Mouse (Mus musculus): ENCODE measurements around the gene B3gnt2. TPM values are rescaled to one million over a fixed set of nuclear protein-coding genes. Genes with fewer than 3 reads are reported as not detected.

B3gnt2 gene
- polyA plus RNA-seq, 1 experiment, result 22.6 TPM

GRCm38 (mm10) chr11:22723096-22723495, 137.7 kb downstream of the B3gnt2 start:
- no peak for DNase-seq (ENCODE audit: low spot score)

GRCm38 (mm10) chr11:22720096-22720495, 140.7 kb downstream of the B3gnt2 start:
- DNase-seq (ENCODE audit: low spot score), result no peak

- DNase-seq (ENCODE audit: low spot score), result no peak
These were observed 141.2 kb downstream of the B3gnt2 start for GRCm38 (mm10) chr11:22719570-22719969.

GRCm38 (mm10) chr11:22718036-22718435, 142.7 kb downstream of the B3gnt2 start:
- DNase-seq (ENCODE audit: low spot score), result no peak

GRCm38 (mm10) chr11:22711327-22711726, 149.4 kb downstream of the B3gnt2 start:
- no peak for DNase-seq (ENCODE audit: low spot score)

GRCm38 (mm10) chr11:22710596-22710995, 150.2 kb downstream of the B3gnt2 start:
- DNase-seq (ENCODE audit: low spot score), result no peak

Other genes with a start within 250 kb of the B3gnt2 start
- gene Zrsr1, start 111.0 kb upstream of the B3gnt2 start, polyA plus RNA-seq (2012; rRNA removed), result 20.5 and 27.6 TPM in 2 replicates
- gene Gm28048, start 121.1 kb upstream of the B3gnt2 start, polyA plus RNA-seq (2012; rRNA removed), result 7.6 and 7.9 TPM in 2 replicates
- 68.5 and 79.7 TPM in 2 replicates for gene Commd1, start 121.4 kb upstream of the B3gnt2 start, polyA plus RNA-seq (2012; rRNA removed)
- 96.2 and 112 TPM in 2 replicates for gene Cct4, start 129.6 kb upstream of the B3gnt2 start, polyA plus RNA-seq (2012; rRNA removed)
- 14.9 and 17.4 TPM in 2 replicates for gene Fam161a, start 146.6 kb upstream of the B3gnt2 start, polyA plus RNA-seq (2012; rRNA removed)

Data from urinary bladder, adult 2 months (tissue).